Mouse (Mus musculus) limb, embryonic 11.5 days (tissue): ENCODE data around the gene Clcn3. TPM values are rescaled to one million over a fixed set of nuclear protein-coding genes. Genes with fewer than 3 reads are reported as not detected.
A peak's percentile ranks its signal among the peaks of the same experiment; 100 is the strongest.

Source experiments
- ATAC-seq: fragments of 200-750 bp; cut with Nextera tagmentation; 2 replicates; pipeline ENCODE4 v1.8.0; 2017; ENCODE audit warnings: low read depth; ENCODE audit not compliant: insufficient number of reproducible peaks, low FRiP score, low TSS enrichment
- DNase-seq: peaks from one replicate; pipeline ENCODE4 v3.0.0-alpha.2; 2015; ENCODE audit warnings: low spot score
- H3K27ac ChIP-seq: fragments of 300-500 bp; sonication (generic); replicated peaks from 2 replicates; pipeline ENCODE4 v1.5.1; 2014; ENCODE audit warnings: low read depth, mild to moderate bottlenecking, low read length
- H3K27me3 ChIP-seq: fragments of 300-500 bp; sonication (generic); 2 replicates; pipeline ENCODE4 v1.6.1; 2014; ENCODE audit warnings: mild to moderate bottlenecking, low read length, mixed read lengths; ENCODE audit not compliant: control insufficient read depth, insufficient read depth
- H3K36me3 ChIP-seq: fragments of 300-500 bp; sonication (generic); 2 replicates; pipeline ENCODE4 v1.6.1; 2014; ENCODE audit warnings: mild to moderate bottlenecking, low read length, moderate library complexity, mixed read lengths; ENCODE audit not compliant: control insufficient read depth, insufficient read depth
- H3K4me1 ChIP-seq: fragments of 300-500 bp; sonication (generic); 2 replicates; pipeline ENCODE4 v1.6.1; 2014; ENCODE audit warnings: low read length, mixed read lengths; ENCODE audit not compliant: control insufficient read depth, insufficient read depth
- H3K4me2 ChIP-seq: fragments of 300-500 bp; sonication (generic); 2 replicates; pipeline ENCODE4 v1.6.1; 2014; ENCODE audit warnings: low read depth, mild to moderate bottlenecking, moderate library complexity; ENCODE audit not compliant: severe bottlenecking
- H3K4me3 ChIP-seq: fragments of 300-500 bp; sonication (generic); 2 replicates; pipeline ENCODE4 v1.5.1; 2014; ENCODE audit warnings: low read depth, low read length
- H3K9ac ChIP-seq: fragments of 300-500 bp; sonication (generic); 2 replicates; pipeline ENCODE4 v1.6.1; 2014; ENCODE audit warnings: mild to moderate bottlenecking, low read length
- H3K9me3 ChIP-seq: fragments of 300-500 bp; sonication (generic); 2 replicates; pipeline ENCODE4 v1.6.1; 2016; ENCODE audit warnings: low read length; ENCODE audit not compliant: control insufficient read depth
- WGBS: fragments of 180-500 bp; shearing (Covaris S2); extraction: QIAGEN DNeasy Blood & Tissue Kit; methylation state at CpG from one replicate; pipeline ENCODE4 v1.1.7; 2014; 5-methylcytosine and 5-hydroxymethylcytosine counted together
- polyA plus RNA-seq: library from polyadenylated mRNA; unstranded; fragments of >200 nt; fragmentation: Nextera tagmentation; extraction: Ambion mirVana; gene quantifications from 2 replicates; pipeline ENCODE4 v1.2.1, GENCODE M21; 2014

Gene Clcn3
- polyA plus RNA-seq, 1 experiment from 2014 or later: 10.6 TPM

GRCm38 (mm10) chr8:60964518-60964917 is 18.6 kb downstream of the Clcn3 start:
- Histone ChIP-seq H3K9me3 (no peaks in the 10 kb centered on the region), H3K27ac (no peak overlapping the region), H3K4me2 (no peak overlapping the region), H3K9ac (no peak overlapping the region), H3K4me1 (peaks cover 3% of the 10 kb centered on the region; the same call in 1 of the 2 replicates), H3K36me3 (no peaks in the 10 kb centered on the region), H3K27me3 (no peaks in the 10 kb centered on the region), H3K4me3 (no peak overlapping the region)
- DNase-seq (no peak), ATAC-seq (no peak)
- 69% methylated on average over 4 of the region's 4 CpGs for WGBS

GRCm38 (mm10) chr8:60963931-60964330 is 19.2 kb downstream of the Clcn3 start:
- no peak overlapping the region for H3K4me3 ChIP-seq
- no peaks in the 10 kb centered on the region for H3K9me3 ChIP-seq
- H3K4me2 ChIP-seq: no peak overlapping the region
- ATAC-seq: no peak
- no peak overlapping the region for H3K27ac ChIP-seq
- DNase-seq: no peak
- peaks cover 3% of the 10 kb centered on the region; the same call in 1 of the 2 replicates for H3K4me1 ChIP-seq
- no peaks in the 10 kb centered on the region for H3K27me3 ChIP-seq
- no peak overlapping the region for H3K9ac ChIP-seq
- WGBS: 60% methylated on average over 2 of the region's 2 CpGs
- H3K36me3 ChIP-seq: no peaks in the 10 kb centered on the region

- no peaks in the 10 kb centered on the region for H3K36me3 ChIP-seq
- H3K9me3 ChIP-seq: no peaks in the 10 kb centered on the region
- ATAC-seq: no peak
- no peak for DNase-seq
- H3K4me2 ChIP-seq: no peak overlapping the region
- no peak overlapping the region for H3K27ac ChIP-seq
- 73% methylated on average over 3 of the region's 3 CpGs for WGBS
- H3K4me3 ChIP-seq: no peak overlapping the region
- H3K9ac ChIP-seq: no peak overlapping the region
- no peaks in the 10 kb centered on the region for H3K27me3 ChIP-seq
- peaks cover 3% of the 10 kb centered on the region; the same call in 1 of the 2 replicates for H3K4me1 ChIP-seq
Observed at GRCm38 (mm10) chr8:60962763-60963162, 20.3 kb downstream of the Clcn3 start.

- no peak overlapping the region for H3K4me2 ChIP-seq
- DNase-seq: no peak
- 93% methylated on average over 7 of the region's 7 CpGs for whole genome bisulfite sequencing
- no peaks in the 10 kb centered on the region for H3K27me3 ChIP-seq
- no peak for ATAC-seq
- no peaks in the 10 kb centered on the region for H3K36me3 ChIP-seq
- no peak overlapping the region for H3K4me3 ChIP-seq
- no peak overlapping the region for H3K27ac ChIP-seq
- peaks cover 3% of the 10 kb centered on the region; the same call in 1 of the 2 replicates for H3K4me1 ChIP-seq
- no peaks in the 10 kb centered on the region for H3K9me3 ChIP-seq
- H3K9ac ChIP-seq: no peak overlapping the region
Observed at GRCm38 (mm10) chr8:60956847-60957246, 26.3 kb downstream of the Clcn3 start.

GRCm38 (mm10) chr8:60954281-60955014 is 28.7 kb downstream of the Clcn3 start:
- Histone ChIP-seq H3K4me2 (peak overlapping the region; percentile 51), H3K4me3 (peak overlapping the region; percentile 20), H3K27me3 (no peaks in the 10 kb centered on the region), H3K9me3 (no peaks in the 10 kb centered on the region), H3K4me1 (peaks cover 3% of the 10 kb centered on the region; the same call in 1 of the 2 replicates), H3K36me3 (no peaks in the 10 kb centered on the region), H3K9ac (peak overlapping the region; percentile 30; the same call in 1 of the 2 replicates), H3K27ac (peak overlapping the region; percentile 56; the same call in 1 of the 2 replicates)
- WGBS: 2% methylated on average over 15 of the region's 15 CpGs
- ATAC-seq (peak; percentile 91), DNase-seq (peak; percentile 75)

GRCm38 (mm10) chr8:60952803-60953202 is 30.3 kb downstream of the Clcn3 start:
- WGBS: 66% methylated on average over 5 of the region's 5 CpGs
- no peak for ATAC-seq
- H3K9me3 ChIP-seq: no peaks in the 10 kb centered on the region
- H3K27me3 ChIP-seq: no peaks in the 10 kb centered on the region
- H3K9ac ChIP-seq: no peak overlapping the region
- no peak overlapping the region for H3K4me3 ChIP-seq
- DNase-seq: no peak
- no peak overlapping the region for H3K27ac ChIP-seq
- H3K4me2 ChIP-seq: no peak overlapping the region
- peaks cover 3% of the 10 kb centered on the region; the same call in 1 of the 2 replicates for H3K4me1 ChIP-seq
- no peaks in the 10 kb centered on the region for H3K36me3 ChIP-seq

- no peaks in the 10 kb centered on the region for H3K36me3 ChIP-seq
- H3K9me3 ChIP-seq: no peaks in the 10 kb centered on the region
- ATAC-seq (no peak), DNase-seq (no peak)
- H3K4me1 ChIP-seq: peaks cover 3% of the 10 kb centered on the region; the same call in 1 of the 2 replicates
- H3K9ac ChIP-seq: no peak overlapping the region
- no peak overlapping the region for H3K4me3 ChIP-seq
- H3K27me3 ChIP-seq: no peaks in the 10 kb centered on the region
- no peak overlapping the region for H3K4me2 ChIP-seq
- H3K27ac ChIP-seq: no peak overlapping the region
- WGBS: 97% methylated on average over 1 of the region's 1 CpGs
Observed at GRCm38 (mm10) chr8:60951757-60952156, 31.3 kb downstream of the Clcn3 start.

GRCm38 (mm10) chr8:60951271-60951670 is 31.8 kb downstream of the Clcn3 start:
- Histone ChIP-seq H3K4me1 (peaks cover 3% of the 10 kb centered on the region; the same call in 1 of the 2 replicates), H3K27ac (no peak overlapping the region)

More at GRCm38 (mm10) chr8:60951271-60951670, 31.8 kb downstream of the Clcn3 start:
- Histone ChIP-seq H3K4me3 (no peak overlapping the region), H3K4me2 (no peak overlapping the region), H3K36me3 (no peaks in the 10 kb centered on the region), H3K27me3 (no peaks in the 10 kb centered on the region), H3K9ac (no peak overlapping the region), H3K9me3 (no peaks in the 10 kb centered on the region)
- 84% methylated on average over 4 of the region's 4 CpGs for WGBS
- ATAC-seq: no peak
- DNase-seq: no peak
